Mouse (Mus musculus) cerebral cortex, adult 2 months (tissue): ENCODE data around the gene Ninl.

ENCODE experiments used
- WGBS: fragments of 180-500 bp; shearing (Covaris S2); methylation state at CpG from one replicate; pipeline ENCODE4 v1.1.7; 2018; 5-methylcytosine and 5-hydroxymethylcytosine counted together

The Ninl gene

DNA sequence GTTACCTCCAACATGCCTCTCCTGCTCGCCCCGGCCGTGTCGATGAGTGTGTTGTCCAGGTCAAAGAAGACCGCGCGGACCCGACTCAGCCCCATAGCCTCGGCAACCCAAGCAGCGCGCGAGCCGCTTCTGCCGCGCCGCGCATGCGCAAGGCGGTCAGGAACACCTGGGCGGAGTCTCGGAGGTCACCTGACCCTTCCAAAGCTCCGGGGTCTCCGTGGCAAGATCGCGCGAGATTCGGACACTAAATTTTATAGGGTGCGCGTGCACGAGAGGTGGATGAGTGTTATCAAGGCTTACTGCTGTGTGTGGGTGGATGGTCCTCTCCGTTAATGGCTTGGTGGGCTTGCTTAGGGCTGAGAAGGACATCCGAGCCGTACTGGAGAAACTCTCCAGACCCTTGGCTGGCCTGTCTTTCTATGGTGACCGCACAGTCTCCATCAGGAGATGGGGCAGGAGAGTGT, at the start of gene Ninl, which contains the start of gene Nanp:
Gene Ninl (minus strand): TSS at position 151 of the 464 bp plus-strand sequence.
Gene Nanp (minus strand): TSS at position 167 of the 464 bp plus-strand sequence.
- 1% methylated on average over 34 of the region's 34 CpGs for WGBS

DNA sequence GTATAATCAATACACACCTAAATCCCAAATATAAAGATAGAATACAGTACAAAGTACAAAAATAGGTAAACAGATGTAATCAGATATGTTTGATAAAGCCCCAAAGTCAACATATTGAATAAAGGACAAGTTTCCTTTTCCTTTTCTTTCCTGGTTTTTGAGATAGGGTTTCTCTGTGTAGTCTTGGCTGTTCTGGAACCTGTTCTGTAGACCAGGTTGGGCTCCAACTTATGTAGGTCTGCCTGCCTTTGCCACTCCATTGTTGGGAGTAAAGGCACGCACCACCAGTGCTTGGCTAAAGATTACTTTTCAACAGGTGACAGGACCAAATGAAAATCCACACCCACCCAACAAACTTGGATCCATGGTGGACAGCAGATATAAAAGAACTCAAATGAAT, 17.5 kb upstream of the Ninl start:
- WGBS = 89% methylated on average over 1 of the region's 1 CpGs

DNA sequence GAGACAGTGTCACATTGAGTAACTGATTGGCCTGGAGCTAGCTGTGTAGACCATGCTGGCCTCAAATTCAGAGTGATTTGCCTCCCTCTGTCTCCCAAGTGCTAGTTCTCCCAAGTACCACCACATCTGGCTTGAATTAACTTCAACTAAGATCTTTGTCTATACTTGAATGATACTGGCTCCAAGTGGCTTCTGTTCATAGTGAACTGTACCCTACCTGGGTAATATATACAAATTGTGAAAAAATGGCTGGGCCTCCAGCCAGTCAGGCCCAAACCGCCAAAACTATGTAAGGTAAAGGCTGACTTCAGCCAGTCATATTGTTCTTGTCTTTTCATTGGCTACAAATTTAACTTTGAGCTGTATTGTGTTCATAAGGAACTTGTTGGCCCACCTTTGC, 1.2 kb upstream of the Ninl start:
- 98% methylated on average over 1 of the region's 1 CpGs for WGBS

DNA sequence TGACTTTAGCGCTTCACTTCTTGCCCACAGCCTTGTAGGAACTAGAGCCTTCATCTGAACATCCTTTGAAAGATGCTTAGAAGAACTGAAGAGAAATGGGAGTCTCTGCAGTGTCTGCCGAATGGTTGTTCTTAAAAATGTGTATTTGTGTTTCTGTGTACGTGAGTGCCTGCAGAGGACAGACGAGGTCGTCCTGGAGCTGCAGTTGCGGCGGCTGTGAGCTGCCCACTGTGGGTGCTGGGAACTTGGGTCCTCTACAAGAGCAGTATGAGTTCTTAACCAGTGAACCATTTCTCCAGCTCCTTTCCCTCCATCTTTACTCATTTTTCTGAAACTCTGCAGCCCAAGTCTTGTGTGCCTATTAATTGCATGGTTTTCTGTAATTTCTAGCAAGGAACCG, 544 bp upstream of the Ninl start:
- 22% methylated on average over 8 of the region's 8 CpGs for WGBS

DNA sequence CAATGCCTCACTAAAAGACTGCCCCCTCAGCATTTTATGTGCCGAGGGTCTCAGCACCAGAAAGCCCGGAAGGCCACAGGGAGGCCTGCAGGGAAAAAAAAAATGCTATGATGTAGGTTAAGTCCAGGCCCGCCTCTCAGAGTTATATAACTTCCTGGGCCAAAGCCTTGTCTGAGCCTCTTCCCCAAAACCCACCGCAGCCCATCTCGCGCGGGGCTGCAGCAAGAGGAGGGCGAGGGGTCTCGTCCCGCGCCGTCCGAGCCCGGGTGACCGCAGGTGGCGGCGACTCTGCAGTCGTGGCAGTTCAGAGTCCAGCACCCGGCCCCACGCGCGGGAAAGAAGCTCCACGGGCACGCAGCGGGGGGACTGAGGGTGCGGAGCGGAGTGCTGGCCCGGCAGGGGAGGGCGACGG, 365 bp downstream of the Ninl start:
- WGBS = under 1% methylated on average over 30 of the region's 30 CpGs

DNA sequence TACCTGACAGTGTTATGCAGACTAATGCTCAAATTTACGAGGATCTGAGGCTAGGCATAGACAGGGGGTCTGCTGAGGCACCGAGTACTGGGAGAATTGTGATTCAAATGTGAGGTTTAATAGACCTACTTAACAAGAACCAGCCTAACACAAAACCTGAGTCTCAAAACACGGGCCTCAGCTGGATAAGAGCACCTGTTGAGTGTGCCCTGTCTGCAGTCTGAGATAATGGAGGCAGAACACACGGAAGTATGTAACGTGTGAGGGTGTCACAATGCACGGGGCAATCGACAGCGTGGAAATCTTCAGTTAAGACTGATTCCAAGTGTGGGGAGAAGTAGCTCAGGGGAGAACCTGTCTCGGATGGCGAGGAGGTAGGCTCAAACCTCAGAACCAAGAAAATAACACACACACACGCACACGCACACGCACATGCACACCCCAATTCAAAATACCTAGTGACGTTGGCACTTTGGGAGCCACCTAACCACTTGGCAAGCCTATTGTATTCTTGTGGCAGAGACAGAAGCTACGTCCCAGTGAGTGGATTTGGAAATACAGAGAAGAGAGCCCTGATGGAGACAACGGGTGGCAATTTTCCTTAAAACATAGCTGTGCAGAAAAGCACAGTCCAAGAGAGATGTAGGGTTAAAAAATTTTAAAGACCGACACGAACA, 1.2 kb downstream of the Ninl start:
- 37% methylated on average over 18 of the region's 18 CpGs for WGBS

DNA sequence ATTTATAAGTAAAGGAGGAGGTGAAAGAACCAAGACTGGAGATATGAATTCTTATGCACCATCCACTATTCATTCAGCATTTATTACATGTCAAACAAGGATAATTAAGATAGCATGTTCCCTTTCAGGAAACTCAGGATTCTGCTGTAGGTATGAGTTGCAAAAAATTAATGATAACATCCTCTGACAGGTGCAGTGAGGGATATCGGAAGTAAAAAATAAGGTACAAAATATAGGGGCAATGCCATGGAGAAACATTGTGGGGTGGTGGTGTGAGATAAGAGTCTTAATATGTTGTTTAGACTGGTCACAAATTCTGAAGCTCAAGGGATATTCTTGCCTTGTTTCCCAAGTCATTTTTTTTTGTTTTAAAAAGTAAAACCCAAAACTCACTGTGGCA, 1.9 kb downstream of the Ninl start:
- WGBS = 96% methylated on average over 1 of the region's 1 CpGs

DNA sequence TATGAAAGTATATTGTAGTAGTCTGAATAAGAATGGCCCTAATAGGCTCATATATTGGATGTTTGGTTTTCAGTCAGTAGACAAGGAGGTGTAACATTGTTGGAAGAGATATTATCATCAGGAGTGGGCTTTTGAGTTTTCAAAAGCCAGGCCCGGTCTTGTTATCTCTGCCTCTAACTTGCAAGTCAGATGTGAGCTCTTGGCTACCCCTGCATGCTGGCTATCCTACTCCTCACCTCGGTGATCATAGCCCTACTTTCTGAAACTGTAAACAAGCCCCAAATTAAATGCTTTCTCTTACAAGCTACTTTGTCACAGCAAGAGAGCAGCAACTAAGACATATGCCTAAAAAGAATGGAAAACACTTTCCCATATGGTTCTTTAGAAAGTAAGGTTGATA, 2.5 kb downstream of the Ninl start:
- 88% methylated on average over 2 of the region's 2 CpGs for WGBS

DNA sequence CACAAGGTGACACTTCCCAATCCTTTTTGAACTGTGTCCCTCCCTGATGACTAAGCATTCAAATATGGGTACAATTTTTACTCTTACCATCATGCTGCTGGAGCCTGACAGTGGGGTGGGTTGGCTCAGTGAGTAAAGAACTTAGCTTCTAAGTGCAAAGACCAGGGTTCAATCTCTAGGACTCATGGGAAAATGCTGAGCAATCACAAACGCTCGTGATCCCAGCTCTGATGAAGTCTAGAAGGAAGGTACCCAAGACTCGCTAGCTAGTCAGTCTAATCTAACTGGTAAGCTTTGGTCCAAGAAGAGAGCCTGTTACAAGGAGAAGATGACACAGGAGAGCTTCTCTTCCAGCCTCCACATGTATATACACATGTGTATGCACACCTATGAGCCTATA, 4.7 kb downstream of the Ninl start:
- 91% methylated on average over 3 of the region's 3 CpGs for WGBS

DNA sequence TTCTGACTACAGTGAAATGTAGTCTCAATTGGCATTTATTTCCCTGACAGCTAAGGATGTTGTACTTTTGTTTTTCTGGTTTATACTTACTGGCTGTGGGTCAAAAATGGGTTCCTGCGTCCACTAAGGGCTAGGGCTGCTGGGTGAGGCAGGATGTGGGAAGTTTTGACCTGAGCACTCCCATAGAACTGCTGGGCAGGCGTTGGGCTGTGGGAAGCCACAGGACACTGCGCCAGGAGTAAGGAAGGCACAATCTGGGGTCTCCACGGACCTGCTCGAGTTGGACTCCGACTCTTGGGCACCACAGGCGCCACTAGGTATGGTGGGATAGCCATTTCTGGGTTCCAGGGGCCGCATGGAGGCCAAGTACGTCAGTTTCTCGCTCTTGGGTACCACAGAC, 18.0 kb downstream of the Ninl start:
- WGBS = 93% methylated on average over 10 of the region's 10 CpGs

DNA sequence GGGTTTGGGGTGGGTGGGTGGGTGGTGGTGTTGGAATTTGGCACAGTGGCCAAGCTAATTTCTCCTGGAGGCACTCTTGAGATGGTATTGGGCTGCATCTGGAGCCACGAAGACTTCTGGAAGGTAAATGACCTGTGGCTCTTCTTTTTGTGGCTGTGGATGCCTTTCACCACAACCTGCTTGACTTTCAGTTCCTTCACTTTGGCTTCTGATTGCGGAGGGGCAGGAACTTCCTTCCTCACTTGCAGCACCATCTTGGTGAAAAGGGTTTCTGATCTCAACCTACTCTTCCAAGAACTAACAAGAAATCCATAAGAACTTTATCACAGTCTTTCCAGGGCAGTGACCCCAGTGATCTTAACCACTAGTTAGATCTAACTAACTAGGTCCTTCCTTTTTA, 23.9 kb downstream of the Ninl start:
- 74% methylated on average over 2 of the region's 2 CpGs for WGBS

DNA sequence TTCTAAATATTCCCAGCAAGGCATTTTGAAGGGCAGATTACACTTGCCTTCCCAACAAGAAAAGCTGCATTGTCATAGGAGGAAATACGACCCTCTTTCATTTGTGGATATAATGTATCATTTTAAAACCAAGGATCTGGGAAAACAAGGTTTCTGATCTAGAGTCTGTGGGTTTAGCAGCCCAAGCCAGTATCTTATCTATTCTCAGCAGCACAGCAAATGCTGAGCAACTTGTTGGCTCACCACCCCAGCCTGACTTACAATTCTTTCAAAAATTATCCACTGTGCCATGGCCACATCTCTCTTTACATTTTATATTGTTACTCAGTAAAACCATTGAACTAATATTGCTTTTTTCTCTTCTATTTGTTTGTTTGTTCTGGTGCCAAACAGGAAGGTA, 27.9 kb downstream of the Ninl start:
- 57% methylated on average over 1 of the region's 1 CpGs for WGBS

DNA sequence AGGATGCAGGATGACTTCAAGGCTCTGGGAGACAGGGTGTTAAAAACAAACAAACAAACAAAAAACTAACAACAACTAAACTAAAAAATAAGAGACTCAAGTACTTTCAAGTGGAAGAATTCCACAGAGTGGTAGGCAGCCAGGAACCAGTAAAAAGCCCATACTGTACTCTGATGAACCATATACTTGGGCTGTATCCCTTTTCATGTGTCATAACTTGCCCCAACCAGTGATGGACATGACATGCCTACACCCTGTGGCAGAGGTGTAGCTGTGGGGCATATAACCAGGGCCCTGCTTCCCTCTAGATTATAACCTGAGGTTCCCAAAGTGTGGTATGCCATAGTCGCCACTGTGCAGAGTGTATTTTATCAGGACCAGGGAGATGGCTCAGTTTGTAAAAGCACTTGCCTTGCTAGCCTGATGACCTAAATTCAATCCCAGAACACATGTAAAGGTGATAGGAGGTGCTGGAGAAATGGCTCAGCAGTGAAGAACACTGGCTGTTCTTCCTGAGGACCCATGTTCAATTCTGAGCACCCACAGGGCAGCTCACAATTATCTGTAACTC, 29.6 kb downstream of the Ninl start:
- whole genome bisulfite sequencing = 74% methylated on average over 1 of the region's 1 CpGs

DNA sequence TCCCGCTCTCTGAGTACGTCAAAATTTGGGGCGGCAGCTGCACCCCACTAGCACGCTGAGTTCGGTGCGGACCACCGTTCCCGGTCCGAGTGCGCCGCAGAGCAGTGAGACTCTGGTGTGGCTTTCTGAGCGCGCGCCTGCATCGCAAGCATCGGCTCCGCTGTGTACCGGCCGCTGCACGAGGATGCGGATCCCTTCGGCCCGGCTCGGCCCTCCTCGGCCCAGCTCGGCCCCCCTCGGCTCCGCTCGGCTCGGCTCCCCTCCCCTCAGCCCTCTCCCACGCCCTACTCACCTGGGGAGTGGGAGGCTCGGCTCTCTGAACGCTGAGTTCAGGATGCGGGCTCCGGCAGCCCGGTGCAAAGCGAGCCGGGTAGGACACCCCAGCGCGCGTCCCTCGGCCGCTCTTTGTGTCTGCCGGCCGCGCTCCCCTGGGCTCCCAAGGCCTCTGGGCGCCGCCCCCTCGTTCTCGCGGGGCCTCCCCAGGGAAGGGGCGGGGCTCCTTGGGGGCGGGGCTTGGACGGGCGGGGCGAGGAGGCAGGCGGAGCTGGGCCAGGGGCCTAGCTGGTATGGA, 30.2 kb downstream of the Ninl start:
- under 1% methylated on average over 54 of the region's 57 CpGs for WGBS

DNA sequence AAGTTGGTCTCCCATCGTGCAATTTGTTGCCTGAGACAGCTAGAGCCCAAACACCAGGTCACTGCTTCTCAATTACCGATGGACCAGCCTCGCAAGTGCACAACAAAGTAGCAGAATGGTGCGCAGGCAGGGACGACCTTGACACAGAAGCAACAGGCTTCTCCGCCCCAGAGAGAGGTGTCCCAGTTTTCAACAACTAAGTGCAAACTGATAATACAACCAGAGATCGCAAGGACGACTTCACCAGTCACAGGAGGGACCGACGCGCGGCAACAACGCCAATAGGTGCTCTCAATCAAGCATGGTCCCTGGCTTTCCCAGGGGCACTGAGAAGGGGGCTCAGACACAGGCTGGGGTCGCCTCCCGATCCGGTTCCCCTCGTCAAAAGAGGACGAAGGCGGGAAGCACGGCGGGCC, 30.7 kb downstream of the Ninl start:
- WGBS = 1% methylated on average over 21 of the region's 21 CpGs

DNA sequence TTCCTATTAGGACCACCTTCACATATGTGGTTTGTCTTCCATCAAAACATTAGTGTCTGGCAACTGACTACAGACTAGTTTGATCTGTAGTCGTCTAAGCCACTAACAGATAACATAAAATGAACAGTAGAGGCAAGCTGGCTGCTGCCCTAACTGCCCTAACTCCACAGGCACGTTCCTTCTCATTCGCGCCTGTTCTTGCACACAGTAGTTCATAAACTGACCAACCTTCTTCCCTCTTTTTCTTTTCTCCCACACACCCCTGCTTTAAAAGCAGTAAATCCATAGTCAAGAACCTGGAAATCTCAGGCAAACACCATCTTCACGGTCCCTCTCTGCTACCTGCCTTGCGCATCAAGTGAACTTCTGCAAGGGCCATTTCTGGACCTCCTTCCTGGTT, 31.2 kb downstream of the Ninl start:
- 56% methylated on average over 6 of the region's 6 CpGs for WGBS

DNA sequence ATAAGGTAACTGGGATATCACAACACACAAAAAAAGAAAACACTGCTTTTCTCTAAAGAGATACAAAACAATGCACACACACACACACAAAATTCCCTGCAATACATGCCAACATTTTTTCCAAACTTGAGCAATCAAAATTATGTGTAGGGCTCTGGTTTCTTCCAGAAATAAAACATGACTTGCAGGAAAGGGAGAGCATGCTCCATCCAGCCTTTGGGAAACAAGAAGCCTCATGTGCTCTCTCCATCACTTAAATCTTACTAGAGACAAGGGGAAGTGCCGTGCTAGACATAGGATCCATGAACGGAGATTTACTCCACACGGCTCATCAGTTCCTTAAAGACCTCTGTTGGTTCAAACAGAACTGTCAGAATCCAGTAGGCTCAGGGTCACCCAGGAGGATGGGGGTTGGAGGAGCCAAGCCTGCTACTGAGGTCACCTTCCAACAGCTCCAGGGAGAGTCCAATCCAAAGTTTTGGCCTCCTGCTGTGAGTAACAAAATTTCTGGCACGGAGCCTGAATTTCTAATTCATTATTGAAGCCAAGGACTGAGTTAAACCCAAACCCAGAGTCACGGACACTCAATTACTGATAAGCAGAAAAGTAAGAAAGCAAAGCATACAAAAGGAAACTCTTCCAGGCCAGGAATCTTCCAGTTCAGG, 32.8 kb downstream of the Ninl start:
- WGBS = 77% methylated on average over 5 of the region's 5 CpGs

DNA sequence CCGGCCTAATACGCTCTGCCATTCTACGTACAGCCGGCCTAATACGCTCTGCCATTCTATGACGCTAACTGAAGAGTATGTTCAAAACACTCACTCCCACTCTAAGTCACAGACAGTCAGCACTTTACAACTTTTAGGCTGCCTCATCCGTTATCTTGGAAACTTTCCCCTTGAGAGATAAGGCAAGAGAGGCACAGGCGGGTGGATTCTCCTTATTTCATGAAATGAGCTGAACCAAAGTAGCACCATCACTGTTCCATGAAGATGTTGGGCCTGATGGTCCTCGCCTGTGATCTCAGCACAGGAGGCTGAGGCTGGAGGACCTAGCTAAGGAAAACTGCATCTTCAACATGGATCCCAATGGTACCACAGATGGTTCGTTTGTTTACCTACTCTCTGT, 34.8 kb downstream of the Ninl start:
- WGBS = 89% methylated on average over 10 of the region's 10 CpGs

DNA sequence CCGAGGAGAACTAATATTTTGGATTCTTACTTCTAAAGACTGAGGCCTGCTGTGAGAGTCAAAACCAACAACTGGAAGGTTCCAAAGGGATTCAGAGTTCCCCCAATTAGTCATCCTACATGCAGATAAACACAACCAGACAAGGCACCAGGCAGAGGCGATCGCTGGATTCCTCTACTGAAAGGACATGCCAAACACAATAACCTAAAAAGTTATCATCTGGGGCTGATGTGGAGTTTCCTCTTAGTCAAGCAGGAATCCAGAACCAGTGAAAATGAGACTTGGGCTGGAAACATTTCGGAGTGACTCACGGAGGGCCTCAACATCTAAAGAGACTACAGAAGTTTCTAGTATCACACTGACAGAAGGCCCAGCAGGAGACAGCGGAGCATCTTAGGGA, 35.4 kb downstream of the Ninl start:
- 79% methylated on average over 6 of the region's 6 CpGs for WGBS

DNA sequence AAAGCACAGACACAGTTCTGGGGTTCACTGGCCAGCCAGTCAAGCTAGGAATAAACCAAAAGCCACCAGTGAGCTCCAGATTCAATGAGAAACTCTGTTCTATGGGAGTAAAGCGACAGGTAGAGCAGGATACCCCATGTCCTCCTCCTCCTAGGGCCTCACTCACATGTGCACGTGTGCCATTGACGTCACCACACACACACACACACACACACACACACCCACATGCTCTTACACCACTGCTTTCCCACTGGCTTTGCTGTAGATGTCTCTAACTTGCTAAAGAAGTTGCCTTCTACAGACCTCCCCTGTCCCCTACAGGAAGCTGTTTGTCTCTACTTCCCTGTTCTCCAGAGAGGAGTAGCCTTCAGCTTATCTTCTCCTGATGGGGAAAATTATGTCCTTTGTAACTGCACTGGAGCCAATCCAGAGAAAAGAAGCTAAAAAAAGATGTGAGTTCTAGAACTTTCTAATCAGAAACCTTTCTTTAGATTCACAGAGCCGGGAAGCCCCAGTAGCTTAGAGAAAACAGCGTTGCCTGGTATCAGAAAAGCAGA, 37.5 kb downstream of the Ninl start:
- WGBS = 44% methylated on average over 5 of the region's 5 CpGs

DNA sequence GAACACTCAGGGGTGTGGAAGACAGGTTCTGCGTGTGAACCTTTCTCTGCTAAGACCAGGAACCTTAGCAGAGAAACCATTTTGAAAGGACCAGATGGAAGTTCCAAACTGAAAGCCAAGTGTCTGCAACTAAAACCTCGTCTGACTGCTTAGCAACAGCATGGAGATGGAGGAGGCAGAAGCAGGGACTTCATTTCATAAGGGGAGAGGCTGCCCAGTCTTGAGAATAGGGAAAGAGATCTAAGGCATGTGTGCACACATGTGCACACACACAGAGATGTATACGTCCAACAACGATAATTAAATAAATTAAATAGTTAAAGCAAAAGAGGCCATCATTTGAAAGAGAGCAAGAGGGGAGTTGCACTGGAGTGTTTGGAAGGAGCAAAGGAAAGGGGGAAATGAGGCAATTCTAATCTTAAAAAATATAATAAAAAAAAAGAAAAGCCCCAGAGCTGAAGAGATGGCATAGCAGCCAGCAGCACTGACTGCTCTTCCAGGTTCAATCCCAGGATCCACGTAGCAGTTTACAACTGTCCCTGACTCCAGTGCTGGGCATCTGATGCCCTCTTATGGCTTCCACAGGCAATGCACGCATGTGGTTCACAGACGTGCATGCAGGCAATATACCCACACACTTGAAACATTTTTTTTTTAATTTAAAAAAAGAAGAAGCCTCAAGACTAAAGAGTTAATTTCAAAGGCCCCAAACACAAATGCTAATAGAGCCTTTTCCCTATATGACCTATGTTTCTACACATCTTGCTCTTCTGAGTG, 38.6 kb downstream of the Ninl start:
- WGBS = 35% methylated on average over 7 of the region's 7 CpGs

DNA sequence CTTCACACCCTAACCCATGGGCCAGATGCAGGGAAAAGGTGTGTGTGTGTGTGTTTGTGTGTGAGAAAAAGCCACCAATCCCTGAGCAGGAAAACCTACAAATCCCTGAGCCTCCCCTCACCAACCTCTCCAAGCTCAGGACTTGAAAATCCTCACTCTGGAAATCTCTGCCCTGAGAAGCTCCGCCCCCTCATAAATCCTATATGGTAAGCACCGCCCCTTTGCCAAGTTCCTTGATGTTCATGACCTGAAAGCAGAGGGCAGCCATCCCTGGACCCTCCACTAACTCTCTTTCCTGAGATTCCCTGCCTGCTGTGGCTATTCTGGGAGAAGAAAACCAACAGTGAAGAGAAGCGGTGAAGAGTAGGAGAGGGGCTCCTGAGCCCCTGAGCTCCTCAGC, 40.2 kb downstream of the Ninl start:
- 73% methylated on average over 3 of the region's 3 CpGs for WGBS
